Mouse (Mus musculus): ENCODE results near the gene Grip2. TPM values are rescaled to one million over a fixed set of nuclear protein-coding genes. Genes with fewer than 3 reads are reported as not detected.

Gene Grip2
- total RNA-seq, 2 experiments from 2014 or later = 12.0 to 12.5 TPM

DNA sequence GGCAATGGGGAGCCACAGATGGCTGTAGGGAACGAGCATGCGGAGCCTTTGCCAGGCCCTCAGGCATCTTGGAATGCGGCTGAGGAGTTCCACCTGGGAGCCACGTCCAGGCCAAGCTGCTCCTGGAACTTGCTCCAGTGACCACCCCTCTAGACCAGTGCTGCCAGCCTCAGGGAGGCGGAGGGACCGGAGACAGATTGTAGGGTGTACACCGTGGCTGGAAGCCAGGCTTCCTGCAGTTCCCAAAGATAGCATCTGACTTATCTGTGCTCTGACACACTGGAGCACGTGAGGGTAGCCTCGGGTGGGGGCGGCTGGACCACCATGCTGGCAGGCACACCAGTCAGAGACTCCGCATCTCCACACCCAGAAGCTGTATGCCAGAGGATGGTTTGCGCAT is 28.6 kb downstream of the Grip2 start:
- DNase-seq = no peak
- intact Hi-C loops (cut with DNase I) = no loop called here

DNA sequence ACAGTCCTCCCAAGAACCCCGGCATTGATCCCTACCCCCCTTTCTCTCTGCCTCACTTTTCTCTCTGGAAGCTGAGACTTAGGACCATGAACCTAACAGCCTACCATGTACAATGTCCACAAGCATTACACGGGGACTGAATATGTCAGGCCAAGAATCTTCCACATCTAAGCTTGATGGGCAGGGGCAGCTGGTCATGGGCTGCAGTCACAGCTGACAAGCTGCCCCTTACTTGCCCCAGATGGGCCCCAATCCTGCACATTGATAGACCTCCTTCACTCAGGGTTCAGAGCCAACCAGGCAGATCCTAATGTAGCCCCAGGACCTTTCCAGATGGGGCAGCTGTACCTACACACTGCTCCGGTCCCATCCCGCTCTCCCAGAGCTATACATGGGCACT is 30.3 kb downstream of the Grip2 start:
- intact Hi-C loops (cut with DNase I) = no loop called here

DNA sequence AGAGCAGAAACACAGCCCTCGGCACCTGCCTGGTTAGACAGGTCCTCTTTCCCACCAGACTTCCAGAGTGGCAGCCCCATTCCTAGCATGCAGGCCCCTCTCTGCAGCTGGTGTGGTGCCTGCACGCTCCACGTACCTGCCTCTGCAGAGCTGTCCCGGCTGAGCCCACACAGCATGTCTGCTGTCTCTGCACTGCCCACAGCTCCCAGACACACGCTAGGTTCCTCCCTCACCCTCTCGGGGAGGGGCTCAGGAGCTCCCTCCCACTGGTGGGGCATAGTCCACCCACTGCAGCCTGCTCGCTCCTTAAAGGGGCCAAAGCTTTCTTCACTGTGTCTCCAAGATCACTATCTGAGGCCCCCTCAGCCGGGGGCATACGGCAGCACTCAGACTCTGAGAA is 31.0 kb downstream of the Grip2 start:
- intact Hi-C loops (cut with DNase I) = no loop called here
- DNase-seq = peak; percentile 33 to 46

More for the DNA sequence above, 30.3 kb downstream of the Grip2 start:
- DNase-seq = no peak

DNA sequence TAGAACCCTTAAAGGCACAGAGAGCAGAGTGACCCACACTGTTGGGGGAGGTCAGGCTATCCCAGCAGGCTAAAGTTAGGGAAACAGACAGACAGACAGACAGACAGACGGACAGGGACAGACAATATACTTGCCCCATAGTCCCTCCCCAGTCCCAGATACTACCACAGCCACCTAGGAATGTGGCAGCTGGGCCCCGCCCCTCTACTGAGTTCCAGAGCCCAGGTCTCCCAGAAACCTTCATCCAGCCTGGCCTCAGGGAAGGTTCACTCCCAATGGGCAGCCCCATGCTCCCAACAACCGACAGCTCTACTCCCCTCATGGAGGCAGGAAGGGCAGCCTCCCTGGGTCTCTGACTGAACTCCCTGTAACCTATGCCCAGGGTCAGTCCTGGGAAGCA is 31.4 kb downstream of the Grip2 start:
- intact Hi-C loops (cut with DNase I) = no loop called here

DNA sequence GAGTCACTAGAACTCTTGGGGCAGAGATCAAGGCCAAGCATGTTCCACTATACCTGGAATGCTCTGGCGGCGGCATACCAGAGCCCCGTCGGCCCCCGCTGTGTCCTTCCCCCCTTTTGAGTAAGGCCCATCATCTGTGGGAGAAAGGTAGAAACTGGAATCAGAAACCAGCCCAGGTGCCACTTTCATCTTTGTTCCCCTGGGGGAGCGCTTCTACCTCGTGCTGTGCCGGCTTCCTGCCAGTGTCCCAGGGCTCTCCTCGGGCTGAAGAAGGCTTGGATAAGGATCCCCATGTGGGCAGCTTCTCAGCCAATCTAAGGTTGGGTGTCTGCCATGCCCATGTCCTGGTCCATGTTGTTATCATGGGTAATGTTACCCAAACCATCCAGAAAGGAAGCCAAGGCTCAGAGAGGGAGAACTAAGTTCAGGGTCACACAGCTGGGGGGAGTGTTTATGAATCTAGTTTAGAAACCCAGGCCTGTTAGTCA is 38.7 kb downstream of the Grip2 start:
- intact Hi-C loops (cut with DNase I) = no loop called here
- peak; percentile 30 to 37 for DNase-seq

More for the DNA sequence above, 31.4 kb downstream of the Grip2 start:
- DNase-seq = no peak

DNA sequence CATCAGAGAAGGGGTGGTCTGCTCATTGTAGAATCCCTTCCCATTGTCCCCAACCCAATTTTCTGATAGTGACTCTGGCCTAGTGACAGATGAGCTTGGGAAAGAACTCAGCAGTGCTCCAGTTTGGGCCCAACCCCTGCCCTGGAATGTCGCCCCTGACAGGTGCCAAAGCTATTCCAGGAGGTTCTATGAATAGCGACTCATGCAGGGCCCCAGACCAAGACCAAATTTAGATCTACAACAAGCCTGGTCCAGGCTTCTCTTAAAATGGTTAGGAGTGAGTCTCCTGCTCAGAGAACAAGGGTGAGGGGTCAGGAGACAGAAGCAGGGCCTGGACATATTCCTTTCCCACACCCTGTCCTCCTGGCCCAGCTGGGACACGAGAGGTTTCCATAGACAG is 42.0 kb downstream of the Grip2 start:
- DNase-seq = peak; percentile 57 to 76
- intact Hi-C loops (cut with DNase I) = no loop called here

DNA sequence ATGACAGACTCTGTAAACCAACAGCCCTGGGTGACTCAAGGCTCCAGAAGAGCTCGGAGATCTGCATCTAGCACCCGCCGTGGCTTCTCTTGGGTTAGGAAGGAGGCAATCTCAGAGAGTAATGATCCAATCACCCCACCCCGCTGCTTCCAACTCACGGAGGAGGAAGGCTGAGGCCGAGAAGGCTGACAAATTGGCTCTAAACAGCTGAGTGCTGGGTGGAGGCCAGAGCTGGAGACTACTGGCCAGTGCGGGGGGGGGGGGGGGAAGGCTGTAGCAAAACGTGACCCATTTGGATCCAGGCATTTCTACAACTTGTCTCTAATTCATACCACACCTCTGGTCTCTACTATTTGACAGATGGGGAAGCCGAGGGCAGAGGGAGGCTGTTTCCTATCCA is 47.8 kb downstream of the Grip2 start:
- intact Hi-C loops (cut with DNase I) = loop anchor here (5.0 kb wide), 2 partner anchors 288 to 488 kb away; no protein-coding TSS in a partner anchor
- peak in 1 of 2 experiments; percentile 42 for DNase-seq

DNA sequence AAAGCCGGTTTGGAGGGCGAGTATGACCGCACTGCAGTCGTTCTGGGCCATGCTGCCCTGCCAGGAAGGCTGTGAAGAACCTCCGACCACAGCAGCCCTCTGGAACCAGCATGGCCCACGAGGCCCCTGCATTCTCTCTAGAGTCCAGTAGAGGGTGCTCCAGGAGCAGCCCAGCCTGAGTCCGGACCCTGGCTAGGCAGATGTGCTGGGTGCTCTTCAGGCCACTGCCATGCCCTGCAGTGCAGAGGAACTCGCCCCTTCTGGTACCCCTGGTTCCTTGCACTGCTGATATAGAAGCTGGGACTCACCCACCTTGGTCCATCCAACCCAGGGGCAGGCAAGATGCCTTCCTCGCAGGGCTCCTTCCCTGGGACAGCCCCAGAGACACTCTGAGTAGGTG is 50.5 kb downstream of the Grip2 start:
- intact Hi-C loops (cut with DNase I) = loop anchor here (1.0 to 5.0 kb wide), 3 partner anchors 76 to 491 kb away; no protein-coding TSS in a partner anchor
- peak; percentile 68 to 80 for DNase-seq

DNA sequence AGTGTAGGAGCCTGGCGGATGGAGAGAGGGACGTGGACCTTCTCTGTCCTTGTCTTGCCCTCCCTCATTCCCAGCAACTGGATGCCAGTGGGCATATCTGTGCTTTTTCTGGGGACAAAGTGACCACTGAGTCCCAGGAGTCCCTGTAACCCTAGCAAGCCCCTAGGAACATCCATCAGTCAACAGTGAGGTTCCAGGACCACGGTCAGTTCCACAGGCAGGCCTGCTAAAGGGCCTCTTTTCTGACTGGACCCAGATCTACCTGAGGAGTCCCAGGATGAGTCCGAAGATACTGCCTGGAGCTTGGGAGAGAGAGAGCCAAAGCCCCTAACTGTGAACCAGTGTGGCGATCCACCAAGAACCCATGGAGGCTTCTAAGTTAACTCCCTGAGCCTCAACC is 53.1 kb downstream of the Grip2 start:
- intact Hi-C loops (cut with DNase I) = no loop called here
- DNase-seq = no peak

DNA sequence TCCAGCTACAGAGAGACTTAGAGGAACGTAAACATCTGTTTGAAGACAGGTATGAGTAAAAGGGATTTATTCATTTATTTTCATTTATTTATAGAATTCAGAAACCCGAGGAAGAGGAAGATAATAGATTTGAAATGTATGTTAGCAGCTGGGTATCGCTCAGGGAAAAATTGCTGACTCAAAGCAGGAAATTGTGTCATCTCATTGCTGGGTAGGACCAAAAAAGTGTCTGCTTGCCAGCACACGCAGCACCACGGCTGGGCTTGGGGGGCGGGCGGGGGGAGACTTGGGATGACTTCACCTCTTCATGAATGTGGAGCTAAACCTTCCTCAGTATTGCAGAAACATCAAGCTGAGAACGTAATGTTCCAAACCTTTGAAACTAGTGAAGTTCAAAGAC is 59.5 kb downstream of the Grip2 start:
- no peak for DNase-seq
- intact Hi-C loops (cut with DNase I) = no loop called here

DNA sequence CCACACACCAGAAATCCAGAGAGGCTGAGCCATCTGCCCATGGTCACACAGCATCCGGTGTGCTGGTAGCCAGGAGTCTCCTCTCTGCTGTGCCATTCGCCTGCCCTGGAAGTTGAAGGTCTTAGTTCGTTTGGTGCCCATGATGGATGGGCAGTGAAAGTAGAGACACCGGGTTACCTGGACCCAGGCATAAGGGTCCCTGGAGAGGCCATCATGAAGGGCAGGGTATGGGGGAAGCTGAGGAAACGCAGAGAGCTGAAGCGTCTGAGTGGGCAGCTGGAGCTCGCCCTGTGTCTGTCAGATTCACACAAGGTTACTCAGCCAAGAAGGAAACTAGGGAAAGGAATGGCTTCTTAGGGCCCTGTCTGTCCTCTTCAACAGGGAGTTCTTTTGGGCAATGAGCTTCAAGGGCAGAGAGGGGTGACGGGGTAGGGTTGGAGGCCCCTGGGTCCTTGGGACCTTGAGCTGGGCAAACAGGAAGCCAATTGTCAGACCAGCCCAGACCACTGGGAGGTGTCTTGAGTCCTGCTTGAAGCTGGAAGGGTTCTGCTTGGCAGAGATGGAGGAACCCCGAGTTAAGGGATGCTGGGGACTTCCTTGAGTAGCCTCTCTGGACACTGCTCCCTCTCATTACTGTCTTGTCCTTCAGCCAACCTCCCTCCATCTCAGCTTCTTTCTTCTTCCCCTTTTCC is 64.9 kb downstream of the Grip2 start:
- no peak for DNase-seq
- intact Hi-C loops (cut with DNase I) = no loop called here

DNA sequence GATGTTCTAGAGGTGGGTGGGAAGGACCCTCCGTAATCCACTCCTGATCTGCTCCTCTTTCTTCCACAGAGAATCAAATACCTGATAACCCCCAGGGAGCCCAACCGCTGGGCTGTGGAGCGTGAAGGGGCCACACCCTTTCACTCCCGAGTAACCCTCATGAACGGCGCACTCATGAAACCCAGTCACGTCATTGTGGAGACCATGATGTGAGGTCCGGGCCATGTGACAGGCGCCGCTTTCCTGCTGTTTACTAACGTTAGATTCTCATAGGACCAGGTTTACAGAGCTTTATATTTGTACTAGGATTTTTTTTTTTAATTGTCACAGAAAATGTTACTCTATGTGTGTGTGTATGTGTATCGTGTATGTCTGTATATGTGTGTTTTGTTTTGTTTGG is 72.2 kb downstream of the Grip2 start:
- intact Hi-C loops (cut with DNase I) = no loop called here
- no peak for DNase-seq

DNA sequence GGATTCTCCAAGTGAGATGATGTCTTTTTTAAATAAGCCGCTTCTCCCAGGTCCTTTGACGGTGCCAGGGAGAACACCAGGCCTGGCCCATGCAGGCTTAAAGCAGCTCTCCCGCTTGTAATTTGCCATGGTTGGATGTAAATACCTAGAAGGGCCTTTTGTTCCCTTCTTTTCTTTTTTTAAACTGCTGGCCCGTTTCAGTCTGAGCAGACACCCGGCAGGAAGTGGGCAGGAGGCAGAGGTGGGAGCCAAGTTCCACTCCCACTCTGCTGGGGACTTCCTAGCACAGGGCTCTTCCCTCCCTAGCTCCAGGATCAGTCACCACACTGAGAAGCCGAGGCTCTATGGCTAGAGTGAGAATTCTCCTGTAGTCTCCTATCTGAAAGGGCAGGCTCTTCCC is 73.0 kb downstream of the Grip2 start:
- no peak for DNase-seq
- intact Hi-C loops (cut with DNase I) = no loop called here

DNA sequence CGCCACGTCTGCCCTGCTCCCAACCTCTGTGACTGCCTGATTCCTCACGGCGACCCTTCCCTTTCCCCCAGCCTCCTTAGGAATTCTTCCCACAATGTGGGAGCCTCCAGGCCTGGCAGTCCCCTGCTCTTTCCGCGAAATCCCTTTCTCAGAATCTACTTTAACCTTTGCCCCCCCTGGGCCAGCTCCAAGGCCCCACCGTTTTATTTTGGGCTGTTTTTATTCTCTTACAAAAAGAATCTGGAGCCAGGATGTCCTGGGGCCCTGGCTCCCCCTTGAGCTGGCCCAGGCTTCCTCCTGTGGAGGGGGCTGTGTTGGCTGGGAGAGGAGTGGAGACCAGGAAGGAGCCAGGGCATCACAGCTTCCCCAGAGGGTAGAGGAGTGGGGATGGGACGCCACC is 74.2 kb downstream of the Grip2 start:
- no peak for DNase-seq
- intact Hi-C loops (cut with DNase I) = no loop called here

DNA sequence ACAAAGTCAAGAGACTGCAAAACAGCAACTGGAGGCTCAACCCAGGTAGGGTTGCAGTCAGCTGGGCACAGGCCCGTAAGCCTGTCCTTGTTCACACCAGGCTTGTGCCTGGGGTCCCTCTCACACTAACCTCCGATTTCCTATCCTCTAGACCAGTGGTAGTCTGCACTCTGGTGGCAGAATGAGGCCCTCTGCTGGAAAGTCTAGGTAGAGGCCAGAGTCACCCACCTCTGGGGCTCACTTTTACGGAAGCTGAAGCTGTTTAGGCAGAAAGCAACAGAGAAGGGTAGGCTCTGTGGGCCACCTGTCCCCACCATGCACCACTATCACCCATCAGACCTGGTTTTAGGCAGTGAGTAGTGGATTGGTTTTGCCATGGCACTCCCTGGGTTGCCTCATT is 76.1 kb downstream of the Grip2 start:
- peak in 1 of 2 experiments; percentile 44 for DNase-seq
- intact Hi-C loops (cut with DNase I) = no loop called here

DNA sequence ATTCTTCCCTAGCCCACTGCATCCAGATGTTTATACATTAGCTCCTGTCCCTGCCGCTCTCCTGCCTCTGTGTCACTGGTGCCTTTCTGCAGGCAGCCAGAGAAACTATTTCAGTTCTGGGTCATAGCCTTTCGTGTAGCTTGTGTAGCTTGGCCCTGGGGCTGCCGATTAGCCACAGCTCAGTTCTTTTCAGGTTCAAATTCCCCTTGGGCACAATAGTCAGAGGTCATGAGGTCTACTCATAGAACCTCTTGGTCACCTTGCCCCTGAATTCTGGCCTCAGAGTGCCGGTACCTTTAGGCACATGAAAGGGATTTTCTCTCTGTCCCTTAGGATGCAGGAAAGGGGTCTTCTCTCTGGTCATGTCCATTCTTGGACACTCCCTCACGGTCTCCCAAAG is 80.3 kb downstream of the Grip2 start:
- intact Hi-C loops (cut with DNase I) = no loop called here
- no peak for DNase-seq

DNA sequence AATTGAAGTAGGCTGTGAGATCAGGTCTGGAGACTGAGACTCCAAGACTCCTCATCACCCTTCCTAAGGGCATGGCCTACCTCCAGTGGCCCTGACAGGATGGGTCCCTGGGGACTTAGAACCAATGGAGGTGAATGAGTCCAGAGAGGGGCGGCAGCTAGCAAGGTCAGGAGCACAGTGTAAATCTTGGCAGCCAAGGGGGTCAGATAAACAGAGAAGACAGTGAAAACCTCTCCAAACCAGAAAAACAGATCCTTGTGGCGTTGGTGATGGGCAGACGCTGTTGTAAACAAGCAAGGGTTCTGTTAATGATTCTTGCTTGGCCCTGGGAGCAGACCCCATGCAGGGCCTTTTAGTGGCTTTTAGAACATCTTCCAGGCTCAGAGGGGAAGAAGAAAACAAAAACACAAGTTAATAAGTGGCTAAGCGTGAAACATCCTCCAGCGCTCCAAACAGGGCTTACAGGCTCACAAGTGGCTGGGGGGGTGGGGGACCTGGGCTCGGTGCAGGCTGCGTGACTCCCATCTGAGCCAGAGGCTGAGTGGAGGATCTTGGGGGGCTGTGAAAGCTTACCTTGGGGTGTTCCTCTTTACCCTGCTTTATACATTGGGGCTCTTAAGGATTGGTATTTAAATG is 81.0 kb downstream of the Grip2 start:
- intact Hi-C loops (cut with DNase I) = no loop called here
- no peak for DNase-seq

DNA sequence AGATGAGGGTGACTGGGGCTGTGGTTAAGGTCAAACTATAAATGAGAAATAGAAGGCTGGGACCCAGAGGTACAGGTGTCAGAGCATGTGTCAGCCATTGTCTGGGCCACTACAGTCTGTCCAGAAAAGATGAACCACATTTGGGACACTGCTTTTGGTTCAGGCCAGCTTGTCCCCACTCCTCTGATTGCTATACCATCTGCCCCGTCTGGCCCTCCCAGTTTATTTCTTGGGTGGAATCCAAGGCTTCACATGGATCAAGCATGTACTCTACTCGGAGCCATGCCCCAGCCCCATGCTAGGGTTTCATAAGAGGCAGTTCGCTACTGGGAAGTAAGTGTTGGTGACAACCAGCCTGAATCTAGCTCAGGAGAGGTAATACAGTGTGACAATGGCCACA is 81.8 kb downstream of the Grip2 start:
- intact Hi-C loops (cut with DNase I) = no loop called here
- DNase-seq = no peak

DNA sequence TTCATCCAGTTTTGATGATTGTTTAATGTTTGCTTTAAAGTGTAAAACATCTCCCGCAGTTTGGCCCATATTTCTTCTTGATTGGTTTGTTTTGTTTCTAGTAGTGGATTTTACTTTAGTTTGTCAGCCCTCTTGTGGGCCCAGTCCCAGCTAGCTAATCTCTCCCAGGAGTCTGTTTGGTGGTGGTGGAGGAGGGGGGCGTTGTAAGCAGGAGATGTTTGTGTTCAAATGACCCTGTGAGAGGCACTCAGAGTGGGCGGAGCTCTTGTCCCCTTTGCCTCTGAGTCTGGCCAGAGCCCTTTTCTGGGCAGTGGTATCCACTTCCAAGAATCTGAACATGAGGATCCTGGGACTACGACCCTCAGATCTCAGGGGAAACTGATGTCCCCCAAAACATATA is 83.2 kb downstream of the Grip2 start:
- no peak for DNase-seq
- intact Hi-C loops (cut with DNase I) = loop anchor here (5.0 kb wide), 1 partner anchor 37 kb away; no protein-coding TSS in a partner anchor

DNA sequence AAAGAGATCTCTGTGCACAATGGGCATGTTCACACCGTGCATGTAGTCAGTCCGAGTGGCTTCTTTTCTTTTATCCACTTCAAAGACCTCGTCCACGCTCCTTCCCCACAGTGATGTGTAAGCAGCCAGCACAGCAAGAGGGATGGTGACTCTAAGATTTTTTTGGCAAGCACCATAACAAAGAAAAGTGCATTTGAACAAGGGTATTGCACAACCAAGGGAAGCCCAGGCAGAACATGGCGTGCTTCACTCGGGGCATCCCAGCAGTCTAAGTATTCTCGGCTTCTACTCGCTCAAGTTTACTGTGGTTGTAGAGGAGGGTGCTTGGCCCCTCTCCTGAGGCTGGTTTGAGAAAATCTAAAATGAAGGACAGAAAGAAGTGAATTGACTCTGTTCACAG is 84.1 kb downstream of the Grip2 start:
- intact Hi-C loops (cut with DNase I) = loop anchor here (5.0 kb wide), 1 partner anchor 36 kb away; no protein-coding TSS in a partner anchor
- DNase-seq = no peak

DNA sequence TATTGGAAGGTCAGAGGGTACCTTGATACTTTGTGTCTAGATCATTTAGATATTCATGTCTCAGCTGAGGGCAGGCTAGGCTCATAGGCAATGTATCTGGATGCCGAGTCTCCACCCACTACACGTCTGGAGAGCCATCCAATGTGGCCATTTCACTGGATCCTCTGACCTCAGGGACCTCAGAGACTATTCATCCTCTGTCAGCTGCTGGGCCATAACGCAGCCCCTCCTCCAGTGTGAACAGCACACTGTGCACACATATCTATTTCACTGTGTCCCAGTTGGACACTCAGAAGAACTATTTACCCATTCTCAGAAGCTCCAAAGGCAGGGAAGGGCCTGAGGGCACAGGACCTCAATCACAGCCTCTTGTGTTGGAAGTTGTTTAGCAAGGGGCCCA is 84.6 kb downstream of the Grip2 start:
- intact Hi-C loops (cut with DNase I) = loop anchor here (5.0 kb wide), 1 partner anchor 35 kb away; no protein-coding TSS in a partner anchor

DNA sequence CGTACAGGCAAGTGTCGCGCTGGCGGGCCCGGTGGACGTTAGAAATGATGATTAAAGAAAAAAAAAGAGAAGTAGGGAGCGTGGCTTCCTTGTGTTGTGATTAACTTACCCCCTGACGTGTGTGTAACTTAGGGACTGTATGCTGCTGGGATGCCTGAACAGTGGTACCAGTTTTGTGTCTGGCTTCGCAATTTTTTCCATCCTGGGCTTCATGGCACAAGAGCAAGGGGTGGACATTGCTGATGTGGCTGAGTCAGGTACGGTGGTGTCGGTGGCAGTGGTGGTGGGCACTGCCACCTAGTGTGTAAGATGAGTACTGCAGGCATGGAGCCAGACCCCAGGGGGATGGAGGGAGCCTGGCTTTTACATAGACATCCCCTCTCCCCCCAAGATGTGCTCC is 86.0 kb downstream of the Grip2 start:
- peak; percentile 73 to 77 for DNase-seq

More for the DNA sequence above, 84.6 kb downstream of the Grip2 start:
- DNase-seq = no peak

More for the DNA sequence above, 86.0 kb downstream of the Grip2 start:
- intact Hi-C loops (cut with DNase I) = loop anchor here (1.0 to 5.0 kb wide), 3 partner anchors 34 to 214 kb away; no protein-coding TSS in a partner anchor
